Mouse (Mus musculus): ENCODE data around the gene Svep1. TPM values are rescaled to one million over a fixed set of nuclear protein-coding genes. Genes with fewer than 3 reads are reported as not detected.

Gene Svep1
- polyA plus RNA-seq, 1 experiment = 20.0 TPM

DNA sequence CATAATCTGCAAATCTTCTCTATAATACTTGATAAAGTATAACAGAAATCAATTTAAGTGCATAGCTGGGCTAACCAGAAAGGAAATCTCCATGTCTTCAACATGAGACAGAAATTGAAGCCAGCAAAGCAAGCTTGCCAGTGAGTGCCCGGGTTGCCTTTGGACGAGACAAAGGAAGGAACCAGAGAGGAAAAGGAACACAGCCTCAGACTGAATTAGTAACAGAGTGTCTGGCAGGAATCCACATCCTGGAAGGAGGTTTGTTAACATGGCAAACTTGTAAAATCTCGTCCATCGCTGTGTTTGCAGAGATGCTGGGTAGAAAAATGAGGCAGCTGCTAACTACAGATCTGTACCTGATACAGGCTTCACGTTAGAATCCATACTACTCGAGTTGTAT, 128.7 kb downstream of the Svep1 start:
- WGBS = 34% methylated on average over 6 of the region's 6 CpGs
- no peak overlapping the region for H3K4me3 ChIP-seq (replicated peaks; ENCODE audit: extremely low read depth, low read depth, low read length)
- no peak for DNase-seq
- H3K4me1 ChIP-seq (ENCODE audit: control insufficient read depth, insufficient read depth, low read length) = no peaks in the 10 kb centered on the region; the same call in 1 of the 2 replicates
- TF ChIP-seq CTCF (IDR thresholded peaks at IDR 0.05; ENCODE audit: insufficient read depth, low read length) = no peak
- TF ChIP-seq POLR2A (IDR thresholded peaks at IDR 0.05; ENCODE audit: borderline replicate concordance, extremely low read depth, low read depth, low read length) = no peak

DNA sequence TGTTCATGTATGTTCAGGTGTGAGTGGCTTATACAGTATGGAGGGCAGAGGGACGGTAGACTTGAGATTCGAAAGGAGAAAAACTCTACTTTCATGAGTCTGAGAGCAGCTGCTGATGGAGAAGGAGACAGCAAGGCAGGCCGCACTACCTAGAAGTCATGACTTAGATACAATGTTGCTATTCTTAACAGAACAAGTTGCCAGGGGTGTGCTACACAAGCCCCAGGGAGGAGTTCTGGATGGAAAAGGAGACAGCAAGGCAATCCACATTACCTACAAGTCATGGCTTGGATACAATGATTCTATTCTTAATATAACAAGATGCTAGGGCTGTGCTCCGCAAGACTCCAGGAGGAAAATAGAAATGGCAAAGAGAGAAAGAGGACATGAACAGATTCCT, 129.1 kb downstream of the Svep1 start:
- Histone ChIP-seq H3K4me1 (ENCODE audit: control insufficient read depth, insufficient read depth, low read length) (no peaks in the 10 kb centered on the region; the same call in 1 of the 2 replicates), H3K4me3 (replicated peaks; ENCODE audit: extremely low read depth, low read depth, low read length) (no peak overlapping the region)
- WGBS = 86% methylated on average over 4 of the region's 4 CpGs
- no peak for DNase-seq
- no peak for TF ChIP-seq CTCF (IDR thresholded peaks at IDR 0.05; ENCODE audit: insufficient read depth, low read length)
- no peak for TF ChIP-seq POLR2A (IDR thresholded peaks at IDR 0.05; ENCODE audit: borderline replicate concordance, extremely low read depth, low read depth, low read length)

- TF ChIP-seq POLR2A (IDR thresholded peaks at IDR 0.05; ENCODE audit: borderline replicate concordance, extremely low read depth, low read depth, low read length) = no peak
- no peak for TF ChIP-seq CTCF (IDR thresholded peaks at IDR 0.05; ENCODE audit: insufficient read depth, low read length)
- no peak for DNase-seq
- no peaks in the 10 kb centered on the region; the same call in 1 of the 2 replicates for H3K4me1 ChIP-seq (ENCODE audit: control insufficient read depth, insufficient read depth, low read length)
- H3K4me3 ChIP-seq (replicated peaks; ENCODE audit: extremely low read depth, low read depth, low read length) = no peak overlapping the region
- 84% methylated on average over 12 of the region's 12 CpGs for WGBS
Measured at GRCm38 (mm10) chr4:58072888-58073287, 133.8 kb downstream of the Svep1 start.

- TF ChIP-seq CTCF (IDR thresholded peaks at IDR 0.05; ENCODE audit: insufficient read depth, low read length) (no peak), POLR2A (IDR thresholded peaks at IDR 0.05; ENCODE audit: borderline replicate concordance, extremely low read depth, low read depth, low read length) (no peak)
- H3K4me3 ChIP-seq (replicated peaks; ENCODE audit: extremely low read depth, low read depth, low read length) = no peak overlapping the region
- DNase-seq = no peak
- H3K4me1 ChIP-seq (ENCODE audit: control insufficient read depth, insufficient read depth, low read length) = no peaks in the 10 kb centered on the region
- WGBS = 89% methylated on average over 5 of the region's 5 CpGs
Measured at GRCm38 (mm10) chr4:58068886-58069285, 137.8 kb downstream of the Svep1 start.

DNA sequence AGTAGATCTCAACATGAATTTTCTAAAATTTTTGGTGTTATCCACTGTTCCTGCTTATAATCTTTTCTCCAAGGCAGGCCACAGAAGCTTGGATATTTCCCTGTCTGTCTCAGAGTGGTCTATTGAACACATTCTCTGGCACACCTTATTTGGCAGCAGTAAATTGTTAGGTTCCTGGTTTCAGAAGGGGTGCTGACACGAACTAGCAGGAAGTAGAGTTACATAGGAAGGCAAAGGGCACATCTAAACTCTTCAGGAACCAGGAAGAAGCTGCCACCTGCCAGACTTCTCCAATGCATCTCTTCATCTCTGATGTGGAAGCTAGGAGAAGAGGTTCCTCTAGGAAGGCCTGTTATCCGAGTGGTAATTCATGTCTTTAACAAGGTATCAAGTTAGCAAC, 141.9 kb downstream of the Svep1 start:
- WGBS = 54% methylated on average over 2 of the region's 2 CpGs
- Histone ChIP-seq H3K4me3 (replicated peaks; ENCODE audit: extremely low read depth, low read depth, low read length) (no peak overlapping the region), H3K4me1 (ENCODE audit: control insufficient read depth, insufficient read depth, low read length) (no peaks in the 10 kb centered on the region)
- TF ChIP-seq CTCF (IDR thresholded peaks at IDR 0.05; ENCODE audit: insufficient read depth, low read length) (no peak), POLR2A (IDR thresholded peaks at IDR 0.05; ENCODE audit: borderline replicate concordance, extremely low read depth, low read depth, low read length) (no peak)
- DNase-seq = no peak

DNA sequence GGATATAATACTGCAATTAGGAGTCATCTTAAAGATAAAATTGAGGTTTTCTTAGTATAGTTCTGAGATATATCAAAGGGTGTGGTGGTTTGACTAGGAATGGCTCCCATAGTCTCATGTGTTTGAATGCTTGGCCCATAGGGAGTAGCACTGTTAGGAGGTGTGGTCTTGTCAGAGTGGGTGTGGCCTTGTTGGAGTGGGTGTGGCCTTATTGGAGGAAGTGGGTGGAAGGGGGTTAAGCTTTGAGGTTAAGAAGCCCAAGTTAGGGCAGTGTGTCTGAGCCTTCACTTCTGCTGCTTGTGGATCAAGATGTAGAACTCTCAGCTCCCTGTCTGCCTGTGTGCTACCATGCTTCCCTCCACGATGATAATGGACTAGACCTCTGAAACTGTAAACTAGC, 143.7 kb downstream of the Svep1 start:
- no peak for DNase-seq
- WGBS = 93% methylated on average over 1 of the region's 1 CpGs
- TF ChIP-seq CTCF (IDR thresholded peaks at IDR 0.05; ENCODE audit: insufficient read depth, low read length) (no peak), POLR2A (IDR thresholded peaks at IDR 0.05; ENCODE audit: borderline replicate concordance, extremely low read depth, low read depth, low read length) (no peak)

GRCm38 (mm10) chr4:58055653-58056052, 151.0 kb downstream of the Svep1 start:
- Histone ChIP-seq H3K4me1 (ENCODE audit: control insufficient read depth, insufficient read depth, low read length) (peaks cover 1% of the 10 kb centered on the region; the same call in 1 of the 2 replicates), H3K4me3 (replicated peaks; ENCODE audit: extremely low read depth, low read depth, low read length) (no peak overlapping the region)
- no peak for TF ChIP-seq POLR2A (IDR thresholded peaks at IDR 0.05; ENCODE audit: borderline replicate concordance, extremely low read depth, low read depth, low read length)
- no peak for TF ChIP-seq CTCF (IDR thresholded peaks at IDR 0.05; ENCODE audit: insufficient read depth, low read length)
- no peak for DNase-seq

More for the DNA sequence above, 143.7 kb downstream of the Svep1 start:
- Histone ChIP-seq H3K4me3 (replicated peaks; ENCODE audit: extremely low read depth, low read depth, low read length) (no peak overlapping the region), H3K4me1 (ENCODE audit: control insufficient read depth, insufficient read depth, low read length) (no peaks in the 10 kb centered on the region)

DNA sequence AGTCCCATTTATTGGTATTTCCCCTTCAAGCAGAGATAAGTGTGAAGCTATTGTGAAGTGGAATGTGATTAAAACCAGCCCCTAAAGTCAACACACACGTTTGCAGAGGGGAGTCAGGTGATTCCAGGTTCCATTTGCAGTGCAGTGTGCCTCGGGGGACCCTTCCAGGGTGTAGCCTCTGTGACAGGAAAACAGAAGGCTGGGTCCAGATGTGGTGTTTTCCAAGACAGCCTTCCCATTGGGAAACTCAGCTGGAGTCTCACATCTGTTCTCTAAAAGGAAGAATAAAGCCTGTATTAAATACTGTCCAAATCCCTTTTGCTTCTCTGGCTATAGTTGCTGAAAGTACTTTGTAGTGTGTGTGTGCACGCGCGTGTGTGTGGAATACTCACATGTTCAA, 152.2 kb downstream of the Svep1 start:
- no peak for TF ChIP-seq POLR2A (IDR thresholded peaks at IDR 0.05; ENCODE audit: borderline replicate concordance, extremely low read depth, low read depth, low read length)
- no peak for TF ChIP-seq CTCF (IDR thresholded peaks at IDR 0.05; ENCODE audit: insufficient read depth, low read length)
- 73% methylated on average over 5 of the region's 5 CpGs for WGBS
- no peak for DNase-seq
- Histone ChIP-seq H3K4me3 (replicated peaks; ENCODE audit: extremely low read depth, low read depth, low read length) (no peak overlapping the region), H3K4me1 (ENCODE audit: control insufficient read depth, insufficient read depth, low read length) (peaks cover 5% of the 10 kb centered on the region)

DNA sequence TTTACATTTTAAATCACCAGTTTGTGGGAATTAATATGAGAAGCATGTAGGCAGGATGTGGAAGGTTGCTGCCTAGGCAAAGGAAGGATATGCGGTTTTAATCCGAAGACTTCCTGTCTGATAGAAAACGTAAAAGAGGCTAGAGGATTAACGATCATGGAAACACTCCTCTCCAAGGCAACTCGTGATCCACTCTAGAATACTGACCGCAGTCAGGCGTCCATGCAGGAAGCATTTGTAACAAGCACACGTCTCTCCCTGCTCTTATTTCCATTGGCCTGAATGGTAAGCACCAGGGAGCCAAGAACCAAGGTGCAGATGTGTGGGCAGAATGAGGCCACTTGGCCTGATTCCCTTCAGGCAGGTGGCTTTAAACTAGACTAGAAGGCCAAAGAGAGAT, 155.9 kb downstream of the Svep1 start:
- DNase-seq = no peak
- Histone ChIP-seq H3K4me1 (ENCODE audit: control insufficient read depth, insufficient read depth, low read length) (peaks cover 5% of the 10 kb centered on the region), H3K4me3 (replicated peaks; ENCODE audit: extremely low read depth, low read depth, low read length) (no peak overlapping the region)
- 47% methylated on average over 8 of the region's 8 CpGs for WGBS
- TF ChIP-seq POLR2A (IDR thresholded peaks at IDR 0.05; ENCODE audit: borderline replicate concordance, extremely low read depth, low read depth, low read length) (no peak), CTCF (IDR thresholded peaks at IDR 0.05; ENCODE audit: insufficient read depth, low read length) (no peak)

DNA sequence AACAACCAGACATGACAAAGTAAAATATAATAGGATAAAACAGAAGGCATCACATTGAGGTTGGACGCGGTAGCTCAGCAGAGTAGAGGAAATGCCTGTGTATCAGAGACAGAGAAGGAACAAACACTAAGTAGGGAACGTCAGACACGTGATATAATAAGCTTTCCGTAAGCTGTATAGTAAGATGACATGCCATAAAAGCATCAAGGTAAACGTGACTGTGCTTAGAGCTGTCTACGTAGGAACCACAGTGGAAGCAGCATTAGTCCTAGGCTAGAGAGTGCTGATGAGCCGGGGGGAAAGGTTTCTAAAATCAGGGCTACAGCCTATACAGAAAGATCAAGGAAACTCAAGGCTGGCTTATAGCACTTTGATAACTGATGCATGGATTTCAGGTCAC, 156.4 kb downstream of the Svep1 start:
- TF ChIP-seq CTCF (IDR thresholded peaks at IDR 0.05; ENCODE audit: insufficient read depth, low read length) (no peak), POLR2A (IDR thresholded peaks at IDR 0.05; ENCODE audit: borderline replicate concordance, extremely low read depth, low read depth, low read length) (no peak)
- peaks cover 5% of the 10 kb centered on the region for H3K4me1 ChIP-seq (ENCODE audit: control insufficient read depth, insufficient read depth, low read length)
- DNase-seq = no peak
- WGBS = 52% methylated on average over 8 of the region's 8 CpGs
- H3K4me3 ChIP-seq (replicated peaks; ENCODE audit: extremely low read depth, low read depth, low read length) = no peak overlapping the region
